Mouse (Mus musculus): ENCODE results near the gene Hist1h2bg. TPM values are rescaled to one million over a fixed set of nuclear protein-coding genes. Genes with fewer than 3 reads are reported as not detected.
"Not testable (repeated sequence)": the region's sequence is repeated elsewhere in the genome, so short reads cannot be mapped to it uniquely, and the experiment has no call there.

Hist1h2bg gene
- polyA plus RNA-seq, 1 experiment from 2014 or later: 7.6 TPM

DNA sequence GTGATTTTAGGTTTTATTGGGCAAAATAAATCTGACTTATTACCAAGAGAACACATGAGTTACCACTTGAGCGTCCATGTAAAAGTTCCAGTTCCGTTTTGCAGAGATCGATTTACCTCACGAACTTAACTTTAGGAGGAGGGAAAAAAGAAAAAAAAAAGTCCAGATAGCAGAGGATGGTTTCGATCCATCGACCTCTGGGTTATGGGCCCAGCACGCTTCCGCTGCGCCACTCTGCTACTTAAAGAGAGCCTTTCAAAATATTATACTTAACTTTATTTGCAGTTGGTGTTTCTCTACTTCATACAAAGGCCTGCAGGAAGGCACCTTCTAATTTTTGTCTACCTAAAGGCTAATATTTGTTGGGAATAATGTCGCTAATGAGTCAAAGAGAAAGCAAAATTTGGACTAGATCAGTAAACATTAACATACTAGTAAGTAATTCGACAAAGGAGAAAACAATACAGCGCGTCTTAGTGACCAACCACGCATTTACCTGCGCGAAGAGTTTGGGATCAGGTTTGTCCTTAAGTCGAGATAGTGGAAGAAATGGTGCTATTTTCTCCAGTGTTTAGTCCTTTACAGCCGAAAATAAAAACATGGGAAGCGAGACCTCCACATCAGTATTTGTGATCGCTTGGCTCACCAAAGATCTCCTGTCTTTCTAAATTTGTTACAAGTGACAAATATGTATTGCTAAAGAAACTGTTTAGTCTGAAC is 40.9 kb upstream of the Hist1h2bg start:
- no peaks in the 10 kb centered on the region for H3K27me3 ChIP-seq (replicated peaks; ENCODE audit: control insufficient read depth, insufficient read depth, low read length)
- H3K36me3 ChIP-seq (ENCODE audit: control insufficient read depth, insufficient read depth, low read length): no peaks in the 10 kb centered on the region
- WGBS: 0% methylated on average over 20 of the region's 20 CpGs
- H3K4me3 ChIP-seq (ENCODE audit: low read depth, low read length): peak overlapping the region; percentile 54
- peak overlapping the region; percentile 70 for H3K4me2 ChIP-seq (ENCODE audit: low read length)
- ATAC-seq (replicated peaks; ENCODE audit: low FRiP score, low TSS enrichment, low read depth) (peak; percentile 10; the same call in 1 of the 2 replicates), DNase-seq (ENCODE audit: low spot score) (peak; percentile 93)
- peak overlapping the region; percentile 89 for H3K9ac ChIP-seq (ENCODE audit: low read length)
- no peaks in the 10 kb centered on the region for H3K9me3 ChIP-seq (ENCODE audit: control insufficient read depth, low read length)
- peak overlapping the region; percentile 99 for H3K27ac ChIP-seq (ENCODE audit: low read depth)
- peaks cover 21% of the 10 kb centered on the region for H3K4me1 ChIP-seq (replicated peaks; ENCODE audit: control insufficient read depth, insufficient read depth, low read length)

DNA sequence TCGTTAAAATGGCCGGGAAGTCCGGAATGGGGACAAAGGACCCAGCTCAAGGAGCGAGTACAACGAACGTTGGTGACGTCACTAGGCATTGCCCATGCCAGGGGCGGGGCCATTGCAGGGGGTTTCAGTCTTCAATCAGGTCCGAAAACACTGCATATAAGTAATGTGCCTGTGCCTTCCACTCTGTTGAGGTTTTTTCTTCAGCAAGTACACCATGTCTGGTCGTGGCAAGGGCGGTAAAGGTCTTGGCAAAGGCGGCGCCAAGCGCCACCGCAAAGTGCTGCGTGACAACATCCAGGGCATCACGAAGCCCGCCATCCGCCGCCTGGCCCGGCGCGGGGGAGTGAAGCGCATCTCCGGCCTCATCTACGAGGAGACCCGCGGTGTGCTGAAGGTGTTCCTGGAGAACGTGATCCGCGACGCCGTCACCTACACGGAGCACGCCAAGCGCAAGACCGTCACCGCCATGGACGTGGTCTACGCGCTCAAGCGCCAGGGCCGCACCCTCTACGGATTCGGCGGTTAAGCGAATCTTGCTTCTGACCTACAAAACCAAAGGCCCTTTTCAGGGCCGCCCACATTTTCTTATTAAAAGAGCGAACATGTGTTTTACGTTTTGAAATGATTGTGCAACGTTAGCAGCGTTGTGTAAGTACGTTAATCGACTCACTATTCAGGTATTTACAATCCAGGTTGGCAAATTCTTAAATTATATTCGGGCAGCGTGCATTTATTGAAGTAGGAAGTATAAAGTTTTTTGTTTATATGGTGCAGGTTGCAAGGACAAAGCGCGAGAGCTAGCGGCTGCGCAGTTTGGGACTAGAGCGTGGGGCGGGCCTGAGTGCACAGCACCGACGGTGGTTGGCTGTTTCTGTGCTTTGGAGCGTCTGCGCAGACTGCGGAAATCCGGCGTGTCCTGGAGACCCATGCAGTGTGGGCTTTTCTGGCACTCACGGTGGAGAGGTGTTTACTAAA is 40.0 kb upstream of the Hist1h2bg start, which contains the start of gene Hist1h4h:
Gene Hist1h4h (plus strand): TSS at position 150 of the 975 bp plus-strand sequence.
- peaks cover 21% of the 10 kb centered on the region for H3K4me1 ChIP-seq (replicated peaks; ENCODE audit: control insufficient read depth, insufficient read depth, low read length)
- H3K27ac ChIP-seq (ENCODE audit: low read depth): peak within 1 kb of the TSS; percentile 99
- DNase-seq (ENCODE audit: low spot score) (peak; percentile 100), ATAC-seq (replicated peaks; ENCODE audit: low FRiP score, low TSS enrichment, low read depth) (peak; percentile 72)
- H3K4me3 ChIP-seq (ENCODE audit: low read depth, low read length): peak within 1 kb of the TSS; percentile 54
- WGBS: under 1% methylated on average over 50 of the region's 70 CpGs
- H3K4me2 ChIP-seq (ENCODE audit: low read length): peak within 1 kb of the TSS; percentile 70
- H3K9ac ChIP-seq (ENCODE audit: low read length): peak within 1 kb of the TSS; percentile 89
- no peaks in the 10 kb centered on the region for H3K9me3 ChIP-seq (ENCODE audit: control insufficient read depth, low read length)
- no peaks in the 10 kb centered on the region for H3K36me3 ChIP-seq (ENCODE audit: control insufficient read depth, insufficient read depth, low read length)
- H3K27me3 ChIP-seq (replicated peaks; ENCODE audit: control insufficient read depth, insufficient read depth, low read length): no peaks in the 10 kb centered on the region

DNA sequence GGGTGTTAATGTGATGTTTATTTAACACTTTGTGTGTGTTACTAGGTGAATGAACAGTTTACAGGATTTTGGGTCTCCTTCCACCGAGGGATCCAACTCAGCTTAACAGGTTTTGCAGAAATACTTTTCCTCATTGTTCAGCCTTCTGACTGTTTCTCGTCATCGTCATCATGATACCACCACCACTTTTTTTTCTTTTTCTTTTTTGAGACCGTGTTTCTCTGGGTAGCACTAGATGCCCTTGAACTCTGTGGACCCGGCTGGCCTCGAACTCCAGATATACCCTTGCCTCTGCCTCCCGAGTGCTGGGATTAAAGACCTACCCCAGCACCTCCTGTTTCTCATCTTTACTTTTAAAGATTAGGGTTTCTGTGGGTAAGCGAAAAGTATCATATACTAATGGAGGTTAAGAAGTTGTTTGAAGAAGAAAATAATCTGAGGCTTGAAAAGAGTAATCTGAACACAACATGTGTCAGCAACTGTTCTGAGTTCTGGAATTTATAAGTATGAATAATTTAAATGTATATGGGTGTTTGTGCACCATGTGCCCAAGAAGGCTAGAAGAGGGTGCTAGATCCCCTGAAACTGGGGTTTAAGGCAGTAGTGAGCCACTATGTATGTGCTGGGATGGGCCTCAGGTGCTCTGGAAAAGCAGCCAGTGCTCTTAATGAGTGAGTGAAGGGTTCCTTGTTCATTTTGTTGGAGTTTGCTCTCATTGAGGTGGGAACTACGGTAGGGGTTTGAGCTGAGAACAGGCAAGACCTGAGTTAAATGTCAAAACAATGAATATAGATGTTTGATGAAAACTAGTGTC is 38.7 kb upstream of the Hist1h2bg start:
- Histone ChIP-seq H3K36me3 (ENCODE audit: control insufficient read depth, insufficient read depth, low read length) (no peaks in the 10 kb centered on the region), H3K4me2 (ENCODE audit: low read length) (peak overlapping the region; percentile 70), H3K27me3 (replicated peaks; ENCODE audit: control insufficient read depth, insufficient read depth, low read length) (no peaks in the 10 kb centered on the region), H3K4me1 (replicated peaks; ENCODE audit: control insufficient read depth, insufficient read depth, low read length) (peaks cover 24% of the 10 kb centered on the region), H3K9me3 (ENCODE audit: control insufficient read depth, low read length) (no peaks in the 10 kb centered on the region), H3K4me3 (ENCODE audit: low read depth, low read length) (peak overlapping the region; percentile 54), H3K9ac (ENCODE audit: low read length) (peak overlapping the region; percentile 89), H3K27ac (ENCODE audit: low read depth) (peak overlapping the region; percentile 99)
- ATAC-seq (replicated peaks; ENCODE audit: low FRiP score, low TSS enrichment, low read depth): no peak
- WGBS: 15% methylated on average over 9 of the region's 9 CpGs
- peak; percentile 51 for DNase-seq (ENCODE audit: low spot score)

DNA sequence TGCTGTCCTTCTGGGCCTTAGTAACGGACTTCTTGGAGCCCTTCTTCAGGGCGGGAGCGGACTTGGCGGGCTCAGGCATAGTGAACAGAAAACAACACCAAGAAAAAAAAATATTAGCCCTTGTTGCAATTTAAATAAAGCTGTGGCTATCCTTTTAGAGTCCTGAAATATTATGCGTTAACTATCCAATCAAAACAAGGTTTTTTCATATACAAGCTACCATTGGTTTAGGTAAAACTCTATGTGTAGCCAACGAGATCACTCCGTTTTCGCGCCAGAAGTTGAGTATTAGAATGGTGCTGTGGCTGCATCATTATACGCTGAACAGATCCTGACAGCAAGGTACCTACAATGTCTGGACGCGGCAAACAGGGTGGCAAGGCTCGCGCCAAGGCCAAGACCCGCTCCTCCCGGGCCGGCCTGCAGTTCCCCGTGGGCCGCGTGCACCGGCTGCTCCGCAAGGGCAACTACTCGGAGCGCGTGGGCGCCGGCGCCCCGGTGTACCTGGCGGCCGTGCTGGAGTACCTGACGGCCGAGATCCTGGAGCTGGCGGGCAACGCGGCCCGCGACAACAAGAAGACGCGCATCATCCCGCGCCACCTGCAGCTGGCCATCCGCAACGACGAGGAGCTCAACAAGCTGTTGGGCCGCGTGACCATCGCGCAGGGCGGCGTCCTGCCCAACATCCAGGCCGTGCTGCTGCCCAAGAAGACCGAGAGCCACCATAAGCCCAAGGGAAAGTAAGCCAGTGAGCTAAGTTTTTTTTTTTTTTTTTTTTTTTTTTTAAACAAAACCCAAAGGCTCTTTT is 37.4 kb upstream of the Hist1h2bg start, which contains the start of gene Hist1h2af:
Gene Hist1h2af (plus strand): TSS at position 347 of the 808 bp plus-strand sequence.
- WGBS: under 1% methylated on average over 26 of the region's 53 CpGs
- Histone ChIP-seq H3K4me1 (replicated peaks; ENCODE audit: control insufficient read depth, insufficient read depth, low read length) (peaks cover 24% of the 10 kb centered on the region), H3K9ac (ENCODE audit: low read length) (peak within 1 kb of the TSS; percentile 92), H3K4me3 (ENCODE audit: low read depth, low read length) (peak within 1 kb of the TSS; percentile 54), H3K4me2 (ENCODE audit: low read length) (peak within 1 kb of the TSS; percentile 70), H3K27ac (ENCODE audit: low read depth) (peak within 1 kb of the TSS; percentile 99)
- not testable (repeated sequence) for H3K9me3 ChIP-seq (ENCODE audit: control insufficient read depth, low read length); H3K27me3 ChIP-seq (replicated peaks; ENCODE audit: control insufficient read depth, insufficient read depth, low read length); H3K36me3 ChIP-seq (ENCODE audit: control insufficient read depth, insufficient read depth, low read length)
- peak; percentile 38 for ATAC-seq (replicated peaks; ENCODE audit: low FRiP score, low TSS enrichment, low read depth)
- peak; percentile 85 for DNase-seq (ENCODE audit: low spot score)

DNA sequence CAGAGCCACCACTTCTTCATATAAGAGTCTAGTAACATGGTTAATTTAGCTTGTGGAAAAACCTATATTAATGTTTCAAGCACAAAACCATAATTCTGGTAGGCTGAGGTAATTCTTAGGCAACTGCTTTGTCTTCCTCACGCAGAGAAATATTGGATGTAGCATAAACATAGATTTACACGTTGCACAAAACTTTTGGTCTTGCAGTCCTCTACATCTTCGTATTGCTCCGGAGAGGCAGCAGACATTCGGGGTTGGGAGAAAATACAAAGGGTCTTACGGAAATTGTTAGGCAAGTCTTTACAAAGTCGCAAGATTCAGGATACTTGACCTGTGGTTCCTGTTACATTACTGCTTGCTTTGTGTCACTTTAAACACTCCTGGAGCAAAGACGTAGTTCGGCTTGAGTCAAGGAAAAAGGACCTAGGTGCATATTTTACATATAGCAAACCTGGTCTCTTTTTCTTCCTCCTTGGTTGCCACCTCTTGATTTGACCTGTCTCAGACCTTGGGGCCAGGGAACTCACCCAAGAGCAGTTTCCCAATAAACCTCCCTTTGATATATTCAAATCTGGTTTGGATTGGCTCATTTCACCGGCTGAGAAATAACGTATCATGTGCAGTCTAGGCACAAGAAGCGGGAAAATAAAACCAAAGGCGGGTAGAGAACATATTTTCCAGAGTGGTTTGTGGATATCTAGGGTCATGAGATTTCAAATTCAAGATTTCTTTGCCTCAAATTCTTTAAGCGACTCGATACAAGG is 36.6 kb upstream of the Hist1h2bg start:
- no peaks in the 10 kb centered on the region for H3K36me3 ChIP-seq (ENCODE audit: control insufficient read depth, insufficient read depth, low read length)
- peak overlapping the region; percentile 54 for H3K4me3 ChIP-seq (ENCODE audit: low read depth, low read length)
- ATAC-seq (replicated peaks; ENCODE audit: low FRiP score, low TSS enrichment, low read depth): no peak
- peak overlapping the region; percentile 70 for H3K4me2 ChIP-seq (ENCODE audit: low read length)
- WGBS: under 1% methylated on average over 15 of the region's 15 CpGs
- H3K9me3 ChIP-seq (ENCODE audit: control insufficient read depth, low read length): no peaks in the 10 kb centered on the region
- H3K27ac ChIP-seq (ENCODE audit: low read depth): peak overlapping the region; percentile 99
- H3K9ac ChIP-seq (ENCODE audit: low read length): peak overlapping the region; percentile 92
- H3K27me3 ChIP-seq (replicated peaks; ENCODE audit: control insufficient read depth, insufficient read depth, low read length): no peaks in the 10 kb centered on the region
- peaks cover 17% of the 10 kb centered on the region for H3K4me1 ChIP-seq (replicated peaks; ENCODE audit: control insufficient read depth, insufficient read depth, low read length)
- peak; percentile 75 for DNase-seq (ENCODE audit: low spot score)

DNA sequence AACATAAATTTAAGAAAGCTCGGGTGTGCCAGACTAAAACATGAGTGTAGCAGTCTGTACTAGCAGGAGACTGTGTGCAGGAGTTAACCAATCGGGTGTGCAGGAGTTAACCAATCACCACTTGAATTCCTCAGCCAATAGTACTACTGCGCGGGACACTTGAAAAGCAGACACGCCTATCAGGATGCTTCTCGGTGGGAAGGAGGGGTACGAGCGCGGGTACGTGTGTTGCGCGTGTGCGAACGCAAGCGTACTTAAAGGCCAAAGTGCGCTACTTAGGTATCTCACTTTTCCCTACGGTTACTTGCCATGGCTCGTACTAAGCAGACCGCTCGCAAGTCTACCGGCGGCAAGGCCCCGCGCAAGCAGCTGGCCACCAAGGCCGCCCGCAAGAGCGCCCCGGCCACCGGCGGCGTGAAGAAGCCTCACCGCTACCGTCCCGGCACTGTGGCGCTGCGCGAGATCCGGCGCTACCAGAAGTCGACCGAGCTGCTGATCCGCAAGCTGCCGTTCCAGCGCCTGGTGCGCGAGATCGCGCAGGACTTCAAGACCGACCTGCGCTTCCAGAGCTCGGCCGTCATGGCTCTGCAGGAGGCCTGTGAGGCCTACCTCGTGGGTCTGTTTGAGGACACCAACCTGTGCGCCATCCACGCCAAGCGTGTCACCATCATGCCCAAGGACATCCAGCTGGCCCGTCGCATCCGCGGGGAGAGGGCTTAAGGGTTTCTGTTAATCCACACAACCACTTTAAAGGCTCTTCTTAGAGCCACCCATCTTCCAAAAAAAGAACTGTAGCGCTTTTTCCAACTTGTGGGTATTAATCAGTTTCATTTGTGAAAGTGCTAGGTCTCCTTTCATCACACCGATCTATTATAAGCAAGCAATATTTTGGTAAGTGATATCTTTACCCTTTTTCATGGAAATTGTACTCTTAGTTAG is 35.8 kb upstream of the Hist1h2bg start, which contains the start of gene Hist1h3g:
Gene Hist1h3g (plus strand): TSS at position 286 of the 939 bp plus-strand sequence.
- H3K9me3 ChIP-seq (ENCODE audit: control insufficient read depth, low read length); H3K27me3 ChIP-seq (replicated peaks; ENCODE audit: control insufficient read depth, insufficient read depth, low read length); H3K36me3 ChIP-seq (ENCODE audit: control insufficient read depth, insufficient read depth, low read length): not testable (repeated sequence)
- Histone ChIP-seq H3K4me3 (ENCODE audit: low read depth, low read length) (peak within 1 kb of the TSS; percentile 54), H3K4me2 (ENCODE audit: low read length) (peak within 1 kb of the TSS; percentile 70), H3K27ac (ENCODE audit: low read depth) (peak within 1 kb of the TSS; percentile 99), H3K9ac (ENCODE audit: low read length) (peak within 1 kb of the TSS; percentile 92), H3K4me1 (replicated peaks; ENCODE audit: control insufficient read depth, insufficient read depth, low read length) (peaks cover 16% of the 10 kb centered on the region)
- peak; percentile 92 for DNase-seq (ENCODE audit: low spot score)
- WGBS: under 1% methylated on average over 45 of the region's 62 CpGs
- ATAC-seq (replicated peaks; ENCODE audit: low FRiP score, low TSS enrichment, low read depth): peak; percentile 89

All from intestine, embryonic 14.5 days (tissue).